In the genomic region with DNA sequence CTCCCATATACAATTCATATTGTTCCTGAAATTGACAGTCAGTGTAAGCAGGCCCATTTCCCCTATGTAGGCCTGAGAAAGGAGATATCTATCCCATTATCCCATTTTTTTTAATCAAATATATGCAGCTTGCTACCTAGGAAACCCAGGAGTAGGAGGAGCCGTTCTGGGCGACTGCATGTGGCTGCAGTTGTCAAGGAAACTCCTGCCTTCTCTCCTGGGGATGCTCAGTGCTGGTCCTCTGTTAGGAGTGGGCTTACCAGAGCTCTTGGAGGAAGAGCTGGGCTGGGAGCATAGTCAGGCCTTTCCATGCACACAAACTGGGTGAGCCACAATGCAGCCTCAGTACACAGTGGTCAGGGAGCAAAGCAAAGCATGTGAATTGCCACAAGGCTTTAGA, we compare ENCODE assay signal across 13 mouse cellular contexts.
DNase-seq lines count a peak whose midpoint lies in the region; ATAC-seq and TF ChIP-seq lines count a peak whose summit lies in the region.
"Had no signal": no experiment of that assay in that cellular context is flagged by ENCODE, and none has a peak within 500 bp of the region (broad histone marks: within the 10 kb centered on the region; RNA-seq: fewer than 3 reads in every experiment).

No protein-coding gene starts in this region.

- intact Hi-C loops in heart, postnatal 25 days (cut with DNase I) = no loop called here

- H3K4me3 ChIP-seq in lung, adult 2 months (replicated peaks; ENCODE audit: extremely low read depth, low read depth, low read length) = no peak overlapping the region

- H3K4me1 ChIP-seq in lung, adult 2 months (ENCODE audit: control insufficient read depth, insufficient read depth, low read length) = no peaks in the 10 kb centered on the region

- ATAC-seq in frontal cortex, adult (ENCODE audit: low TSS enrichment) = peak; percentile 82

- DNase-seq in frontal cortex, postnatal 25 days (ENCODE audit: low spot score in 2 of 2) = no peak
- DNase-seq in frontal cortex, adult 2 months (ENCODE audit: extremely low spot score in 1 of 2, low spot score in 1 of 2) = peak; percentile 5 to 49
- DNase-seq in layer of hippocampus, postnatal 36 days = peak; percentile 24 to 26
- DNase-seq in right cerebral cortex, adult 2 months (ENCODE audit: low spot score in 2 of 2) = peak; percentile 24 to 33
- no peak for DNase-seq in heart, postnatal 25 days (ENCODE audit: low spot score)
- DNase-seq in ovary, adult 18-20 months (ENCODE audit: low spot score) = no peak
- DNase-seq in lung, adult 2 months = no peak
- DNase-seq: adrenal gland, adult 8-10 months; cerebellum, adult 9-10 months; heart, adult 11 months; kidney, postnatal 4 days; lung, postnatal 4 days had no signal

- 57% methylated on average over 2 of the region's 2 CpGs for WGBS in lung, adult 2 months

- no peak for TF ChIP-seq CTCF in lung, adult 2 months (IDR thresholded peaks at IDR 0.05; ENCODE audit: insufficient read depth, low read length)

- no peak for TF ChIP-seq POLR2A in lung, adult 2 months (IDR thresholded peaks at IDR 0.05; ENCODE audit: borderline replicate concordance, extremely low read depth, low read depth, low read length)

Comparison
In these comparisons a context has a peak if more than half of its experiments do, and no peak if none do; other contexts are left out.
1. DNase-seq: peak in frontal cortex, adult 2 months (2 of 2), layer of hippocampus, postnatal 36 days (2 of 2) and right cerebral cortex, adult 2 months (2 of 2); none in frontal cortex, postnatal 25 days (0 of 2), heart, postnatal 25 days (single experiment), ovary, adult 18-20 months (single experiment) and lung, adult 2 months (single experiment).